Mouse (Mus musculus): ENCODE measurements around the gene Itsn1.

GRCm38 (mm10) chr16:91919056-91919455 lies 190.0 kb downstream of the Itsn1 start:
- TF ChIP-seq CTCF (IDR thresholded peaks at IDR 0.05; ENCODE audit: control insufficient read depth, insufficient read depth, insufficient replicate concordance, low read depth, low read length) (no peak), POLR2A (IDR thresholded peaks at IDR 0.05; ENCODE audit: control insufficient read depth, low read depth, low read length) (no peak)
